8 mouse cellular contexts compared by ENCODE assay signal in genomic region chr3:41565955-41566354, GRCm38 (mm10). TPM values are rescaled to one million over a fixed set of nuclear protein-coding genes. Genes with fewer than 3 reads are reported as not detected.
A peak's percentile ranks its signal among the peaks of the same experiment; 100 is the strongest.
DNase-seq lines count a peak whose midpoint lies in the region; ATAC-seq and TF ChIP-seq lines count a peak whose summit lies in the region.

No protein-coding gene starts in this region.

- TF ChIP-seq CTCF in lung, embryonic 14.5 days (IDR thresholded peaks at IDR 0.05; ENCODE audit: low read depth), result peak; percentile 60
- peak; percentile 46; the same call in 1 of the 2 replicates for TF ChIP-seq CTCF in olfactory bulb, adult 2 months (IDR thresholded peaks at IDR 0.05; ENCODE audit: insufficient read depth, low read depth, low read length)

- H3K27ac ChIP-seq in ES-E14 (ENCODE audit: insufficient read depth, low read depth, low read length, poor library complexity, severe bottlenecking), result peak overlapping the region; percentile 94
- H3K27ac ChIP-seq in lung, embryonic 14.5 days (ENCODE audit: low read depth), result peak overlapping the region; percentile 93
- H3K27ac ChIP-seq in olfactory bulb, adult 2 months (ENCODE audit: insufficient read depth, low read depth, low read length), result peak overlapping the region; percentile 79

- H3K9me3 ChIP-seq in ES-E14 (ENCODE audit: control insufficient read depth, insufficient read depth, low read depth, low read length), result no peaks in the 10 kb centered on the region
- H3K9me3 ChIP-seq in lung, embryonic 14.5 days (ENCODE audit: low read depth, low read length), result no peaks in the 10 kb centered on the region

- peaks cover 13 to 19% of the 10 kb centered on the region in 2 experiments; a peak in 3 of 4 replicates for H3K4me1 ChIP-seq in ES-E14 (ENCODE audit: control insufficient read depth in 2 of 2, insufficient read depth in 2 of 2, low read length in 2 of 2, poor library complexity in 1 of 2)
- H3K4me1 ChIP-seq in lung, embryonic 14.5 days (ENCODE audit: insufficient read depth), result no peaks in the 10 kb centered on the region
- H3K4me1 ChIP-seq in olfactory bulb, adult 2 months (ENCODE audit: control insufficient read depth, insufficient read depth, low read length), result peaks cover 3% of the 10 kb centered on the region

- in situ Hi-C loops in ES-E14 (cut with MboI; ENCODE audit: low sequenced_read_pairs in 2 of 2, unreplicated experiment in 2 of 2), result no loop called here

- DNase-seq in ES-E14 (ENCODE audit: low read depth, low spot score), result no peak
- DNase-seq in cerebellum, adult 8-10 months, result peak; percentile 78
- DNase-seq in forelimb bud, embryonic 11.5 days (ENCODE audit: low read depth, low spot score), result peak; percentile 73
- peak; percentile 90 for DNase-seq in heart, postnatal 4 days
- peak; percentile 66 to 72 for DNase-seq in layer of hippocampus, adult 8-10 months (ENCODE audit: low spot score in 2 of 2)
- DNase-seq in lung, embryonic 14.5 days, result peak; percentile 91
- DNase-seq in testis, postnatal 14 days (ENCODE audit: low spot score), result peak; percentile 81

- ATAC-seq in lung, embryonic 14.5 days (ENCODE audit: insufficient read depth), result peak; percentile 53

- H3K9ac ChIP-seq in ES-E14 (ENCODE audit: insufficient read depth, low read depth, low read length, poor library complexity, severe bottlenecking), result peak overlapping the region; percentile 94
- peak overlapping the region; percentile 79 for H3K9ac ChIP-seq in lung, embryonic 14.5 days

- peak; percentile 60 for TF ChIP-seq POLR2A in olfactory bulb, adult 2 months (IDR thresholded peaks at IDR 0.05; ENCODE audit: insufficient read depth, low read depth, low read length)

- no peaks in the 10 kb centered on the region for H3K27me3 ChIP-seq in lung, embryonic 14.5 days (ENCODE audit: insufficient read depth, low read length)

- H3K36me3 ChIP-seq in ES-E14 (ENCODE audit: control insufficient read depth, insufficient read depth, low read length, poor library complexity, severe bottlenecking), result peaks cover 25% of the 10 kb centered on the region
- no peaks in the 10 kb centered on the region for H3K36me3 ChIP-seq in lung, embryonic 14.5 days (ENCODE audit: insufficient read depth)

- WGBS in lung, embryonic 14.5 days, result under 1% methylated on average over 23 of the region's 26 CpGs
- under 1% methylated on average over 26 of the region's 26 CpGs for WGBS in olfactory bulb, adult 2 months

- H3K4me2 ChIP-seq in lung, embryonic 14.5 days, result peak overlapping the region; percentile 97

- H3K4me3 ChIP-seq in ES-E14 (ENCODE audit: insufficient read depth in 1 of 2, low read depth in 1 of 2, low read length in 2 of 2, poor library complexity in 1 of 2, severe bottlenecking in 1 of 2), result peak overlapping the region; percentile 75 to 90
- peak overlapping the region; percentile 70 for H3K4me3 ChIP-seq in lung, embryonic 14.5 days (ENCODE audit: low read depth, low read length)
- peak overlapping the region; percentile 94 for H3K4me3 ChIP-seq in olfactory bulb, adult 2 months (ENCODE audit: insufficient read depth, low read depth, low read length)

TF ChIP-seq in ES-E14, 5 proteins besides CTCF, POLR2A, EP300 and RAD21:
- TF ChIP-seq MAFK (IDR thresholded peaks at IDR 0.05; ENCODE audit: insufficient read depth, low read depth, low read length) (no peak), HCFC1 (IDR thresholded peaks at IDR 0.05; ENCODE audit: borderline replicate concordance, insufficient read depth, low read length) (no peak), CHD2 (IDR thresholded peaks at IDR 0.05; ENCODE audit: low read depth, low read length) (no peak), ZNF384 (IDR thresholded peaks at IDR 0.05; ENCODE audit: low read depth, low read length) (no peak), ZC3H11A (IDR thresholded peaks at IDR 0.05; ENCODE audit: borderline replicate concordance, low read depth, low read length) (no peak)

RNA-seq across cellular contexts. Expression of gene Jade1, which starts 10.4 kb away (rescaled TPM):
- total RNA-seq in ES-E14 (2012; rRNA removed), result 218 and 272 TPM in 2 replicates
- 10 to 100 TPM; 37.8 to 43.5 TPM for total RNA-seq in heart, postnatal 4 days (2021)
- 10 to 100 TPM; 32.3 to 41.8 (median 37.1) TPM for total RNA-seq in layer of hippocampus, adult 8-10 months (2022)
- polyA plus RNA-seq in lung, embryonic 14.5 days (2014; fragmentation: Nextera tagmentation; extraction: Ambion mirVana), result 10.3 and 10.5 TPM in 2 replicates
- polyA plus RNA-seq in olfactory bulb, adult 2 months (2012; ENCODE audit: insufficient read depth, insufficient read length, low replicate concordance, missing spikeins), result not detected in 2 replicates
